Mouse (Mus musculus) thymus, postnatal 25 days (tissue): ENCODE measurements around the gene Elmo1.

Source experiments
- DNase-seq: peaks from one replicate; pipeline ENCODE4 v3.0.0; 2022

Elmo1 gene

DNA sequence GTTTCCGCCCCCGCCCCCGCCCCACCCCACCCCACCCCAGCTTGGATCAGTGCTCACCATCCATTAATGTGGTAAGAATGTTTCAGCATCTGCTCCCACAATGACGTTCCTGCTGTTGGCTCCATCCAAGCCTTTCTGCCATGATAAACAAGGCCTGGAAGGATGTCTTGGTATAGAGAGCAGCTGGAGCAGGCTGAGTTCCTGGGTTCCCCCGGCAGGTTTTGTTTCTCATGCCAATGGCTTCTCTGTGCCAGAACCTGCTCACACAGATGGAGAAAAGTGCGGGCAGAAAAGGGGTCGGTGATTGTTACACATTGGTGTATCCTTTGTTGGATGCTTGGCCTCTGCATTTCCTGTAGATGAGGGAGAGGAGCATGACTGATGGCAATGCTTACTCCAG lies 240.6 kb downstream of the Elmo1 start:
- DNase-seq = peak; percentile 34

DNA sequence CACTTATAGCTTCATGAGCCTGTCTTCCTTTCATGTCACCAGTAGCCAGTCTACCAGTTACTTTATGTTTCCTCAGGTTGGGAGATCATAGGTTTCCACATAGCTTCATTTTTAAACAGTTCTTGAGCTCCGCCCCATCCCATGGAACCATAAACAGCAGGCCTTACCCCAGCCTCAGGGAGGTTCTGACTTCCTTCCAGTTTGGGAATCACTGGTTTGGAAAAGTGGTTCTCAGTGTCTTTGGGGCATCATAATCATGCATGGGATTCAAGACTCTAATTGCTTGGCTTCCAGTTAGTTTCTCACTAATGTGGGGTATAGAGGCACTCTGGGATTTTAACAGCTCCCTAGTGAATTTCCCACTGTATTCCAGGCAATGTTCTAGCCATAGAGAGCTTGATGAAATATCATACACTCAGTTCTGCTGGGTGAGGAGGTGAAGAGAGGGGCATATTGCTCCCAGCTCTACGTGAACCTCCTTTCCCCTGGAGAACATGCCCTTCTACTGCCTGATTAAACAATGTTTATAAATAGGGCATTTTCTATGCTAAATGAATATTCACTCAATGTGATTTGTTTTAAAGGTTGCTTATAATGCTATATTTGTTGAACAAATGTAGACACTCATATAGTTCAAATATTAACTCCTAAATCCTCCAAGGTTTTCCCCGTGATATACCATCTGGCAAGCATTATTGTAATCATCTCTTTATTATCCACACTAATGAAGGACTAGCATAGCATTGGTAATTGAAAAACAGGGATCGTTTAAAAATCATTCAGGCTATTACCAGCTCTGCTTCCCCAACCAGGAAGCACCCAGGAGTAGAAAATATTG lies 244.9 kb downstream of the Elmo1 start:
- DNase-seq = no peak

DNA sequence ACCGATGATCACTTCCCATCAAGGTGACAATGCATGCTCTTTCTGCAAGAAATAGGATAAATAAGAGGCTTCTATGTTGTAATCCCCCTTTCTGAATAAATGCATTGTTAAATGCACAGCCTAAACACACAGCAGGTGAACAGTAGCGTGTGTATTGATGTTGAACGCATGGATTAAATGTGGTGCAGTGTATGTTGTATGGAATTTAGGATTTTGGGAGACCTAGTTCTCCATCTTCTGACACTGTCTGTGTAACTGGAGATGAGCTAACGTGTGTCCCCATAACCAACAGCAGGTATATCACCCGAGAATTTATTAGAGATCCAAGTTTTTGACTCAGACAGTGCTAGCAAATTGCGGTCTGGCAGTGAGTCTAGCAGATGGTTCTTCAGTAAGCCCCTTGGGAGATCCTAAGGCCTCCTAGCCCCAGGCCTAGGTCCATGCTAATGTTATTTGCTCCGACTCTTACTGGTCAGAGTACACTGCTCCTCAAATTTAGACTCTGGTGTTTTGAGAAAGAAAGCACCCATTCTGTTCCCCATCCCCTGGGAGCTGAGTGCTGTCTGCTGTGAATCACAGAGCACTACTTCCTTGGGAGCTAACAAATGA lies 245.6 kb downstream of the Elmo1 start:
- DNase-seq = no peak

- DNase-seq = no peak
Measured at GRCm38 (mm10) chr13:20342881-20343280, 252.5 kb downstream of the Elmo1 start.

GRCm38 (mm10) chr13:20349754-20350153 lies 259.4 kb downstream of the Elmo1 start:
- no peak for DNase-seq

- DNase-seq = no peak
Measured at GRCm38 (mm10) chr13:20352631-20353030, 262.2 kb downstream of the Elmo1 start.

GRCm38 (mm10) chr13:20353862-20354603 lies 263.6 kb downstream of the Elmo1 start:
- no peak for DNase-seq

- no peak for DNase-seq
Measured at GRCm38 (mm10) chr13:20354604-20354999, 264.2 kb downstream of the Elmo1 start.

- DNase-seq = no peak
Measured at GRCm38 (mm10) chr13:20362541-20362940, 272.1 kb downstream of the Elmo1 start.

- no peak for DNase-seq
Measured at GRCm38 (mm10) chr13:20365828-20366593, 275.6 kb downstream of the Elmo1 start.

DNA sequence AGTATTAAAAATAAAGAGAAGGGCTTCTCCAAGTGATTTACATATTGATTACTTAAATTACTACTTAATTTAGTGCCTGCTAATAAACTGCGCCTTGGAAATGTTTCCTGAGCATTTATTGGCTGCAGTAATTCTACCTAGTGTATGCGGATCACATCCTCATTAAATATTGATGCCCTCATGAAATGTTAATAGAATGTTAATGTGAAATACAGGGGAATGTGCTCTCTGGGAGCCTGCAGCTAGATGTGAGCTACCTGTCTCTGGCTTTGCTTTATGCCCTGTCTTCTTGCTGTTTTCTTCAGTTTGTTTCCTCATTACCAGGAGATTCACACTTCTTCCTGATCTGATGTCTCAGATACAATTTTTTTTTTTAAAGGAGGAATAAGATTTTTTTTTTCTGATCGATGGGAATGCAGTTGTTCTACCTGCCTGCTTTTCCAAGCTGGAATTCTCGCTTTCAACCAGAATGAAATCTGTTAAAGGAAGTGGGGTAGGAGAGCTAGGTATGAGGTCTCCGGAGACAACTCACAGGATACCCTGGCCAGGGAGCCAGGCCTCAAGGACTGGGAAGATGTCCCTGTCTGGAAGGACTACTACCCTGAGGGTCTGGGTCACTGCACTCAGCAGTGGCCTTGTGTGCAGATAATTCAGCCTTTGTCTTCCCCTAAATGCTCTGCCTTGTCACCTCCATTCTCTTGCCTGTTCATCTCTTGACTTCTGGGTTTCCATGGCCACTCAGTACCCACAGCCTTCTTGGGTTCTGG lies 279.8 kb downstream of the Elmo1 start:
- no peak for DNase-seq

DNA sequence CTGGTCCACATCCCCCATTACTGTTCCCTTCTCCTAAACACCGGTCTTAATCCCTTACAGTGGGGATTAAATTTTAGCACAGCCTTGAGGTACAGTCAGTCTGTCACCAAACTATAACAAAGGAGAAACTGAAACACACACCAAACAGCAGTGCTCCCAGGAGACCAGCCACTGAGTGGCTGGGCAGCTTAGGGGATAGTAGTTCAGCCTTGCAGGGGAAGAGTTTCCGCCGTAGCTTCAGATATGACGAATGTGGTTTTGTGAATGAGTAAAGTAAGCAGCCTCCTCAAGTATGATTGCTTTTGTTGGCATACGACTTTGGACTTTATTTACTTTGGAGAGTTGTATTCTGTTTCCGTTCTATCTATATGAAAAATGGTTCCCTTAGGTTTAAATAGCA lies 281.1 kb downstream of the Elmo1 start:
- no peak for DNase-seq

- no peak for DNase-seq
Measured at GRCm38 (mm10) chr13:20372335-20372734, 281.9 kb downstream of the Elmo1 start.

DNA sequence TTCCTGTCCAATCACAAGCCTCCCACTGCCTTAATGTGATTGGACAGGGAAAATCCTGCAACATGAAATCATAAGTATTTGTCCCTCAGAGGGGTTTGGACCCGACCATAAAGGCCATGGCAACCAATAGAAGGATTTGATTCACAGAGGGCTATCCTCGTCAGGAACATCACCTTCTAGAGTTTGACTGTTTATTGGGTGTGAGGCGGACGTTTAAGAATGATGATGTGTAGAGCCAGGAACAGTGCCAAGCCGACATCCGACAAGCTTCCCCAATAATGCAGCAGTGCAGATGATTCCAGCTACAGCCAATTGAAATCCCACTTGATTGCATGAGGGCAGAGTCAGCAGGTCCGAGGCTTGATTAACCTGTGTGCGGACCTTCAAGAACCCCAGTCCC lies 288.5 kb downstream of the Elmo1 start:
- no peak for DNase-seq

DNA sequence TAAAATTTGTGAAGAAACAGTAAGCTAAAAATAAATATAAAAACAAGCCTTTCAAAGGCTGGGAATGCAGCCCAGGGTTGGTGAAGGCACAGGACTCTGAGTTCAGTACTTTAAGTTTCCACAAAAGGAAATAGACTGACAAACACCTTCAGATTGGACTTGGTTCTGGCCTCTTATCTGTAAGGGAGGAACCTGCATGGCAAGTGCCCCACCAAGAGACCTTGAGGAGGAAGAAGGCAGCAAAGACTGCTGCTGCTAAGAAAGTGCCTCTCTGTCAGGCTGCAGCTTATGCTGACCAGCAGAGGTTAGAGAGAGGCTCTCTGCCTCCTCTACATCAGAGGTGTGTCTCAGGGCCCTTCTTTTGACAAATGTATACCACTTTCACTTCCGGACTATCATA lies 293.5 kb downstream of the Elmo1 start:
- no peak for DNase-seq

DNA sequence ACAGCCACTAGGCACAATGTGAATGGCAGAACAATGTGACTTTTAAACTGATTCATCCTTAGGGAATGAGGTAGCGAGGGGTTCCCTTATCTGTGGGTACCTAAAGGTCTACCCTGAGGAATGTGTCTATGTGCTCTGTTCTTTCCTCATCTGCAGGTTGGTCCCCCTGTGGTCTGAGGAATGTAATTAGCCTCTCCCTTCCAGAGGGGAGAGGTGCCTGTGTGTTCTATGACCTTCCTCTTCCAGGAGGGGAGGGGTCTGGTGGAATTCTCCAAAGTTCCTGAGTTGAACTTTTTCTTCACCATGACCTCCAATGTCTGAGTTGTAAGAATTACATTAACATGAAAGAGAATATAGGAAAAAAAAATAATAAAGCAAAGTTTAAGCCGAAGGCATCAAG lies 294.4 kb downstream of the Elmo1 start:
- no peak for DNase-seq

DNA sequence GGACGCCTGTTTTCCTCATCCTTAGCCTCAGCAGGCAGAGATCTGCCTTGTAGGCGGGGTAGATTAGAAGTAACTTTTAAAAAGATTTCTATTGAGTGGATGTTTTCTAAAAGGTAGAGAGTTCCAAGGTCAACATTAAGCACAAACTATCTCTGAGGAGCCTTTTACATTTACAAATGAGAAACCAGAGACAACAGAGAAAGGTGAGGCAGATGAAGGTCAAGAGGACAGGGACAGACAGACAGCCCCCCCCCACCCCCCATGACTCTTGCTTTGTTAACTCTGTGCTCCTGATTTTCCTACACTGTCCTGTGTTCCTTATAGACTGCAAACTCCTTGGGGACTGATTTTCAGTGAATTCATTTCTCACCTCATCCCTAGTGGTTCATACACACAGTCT lies 295.0 kb downstream of the Elmo1 start:
- no peak for DNase-seq

- DNase-seq = no peak
Measured at GRCm38 (mm10) chr13:20386462-20387141, 296.2 kb downstream of the Elmo1 start.

DNA sequence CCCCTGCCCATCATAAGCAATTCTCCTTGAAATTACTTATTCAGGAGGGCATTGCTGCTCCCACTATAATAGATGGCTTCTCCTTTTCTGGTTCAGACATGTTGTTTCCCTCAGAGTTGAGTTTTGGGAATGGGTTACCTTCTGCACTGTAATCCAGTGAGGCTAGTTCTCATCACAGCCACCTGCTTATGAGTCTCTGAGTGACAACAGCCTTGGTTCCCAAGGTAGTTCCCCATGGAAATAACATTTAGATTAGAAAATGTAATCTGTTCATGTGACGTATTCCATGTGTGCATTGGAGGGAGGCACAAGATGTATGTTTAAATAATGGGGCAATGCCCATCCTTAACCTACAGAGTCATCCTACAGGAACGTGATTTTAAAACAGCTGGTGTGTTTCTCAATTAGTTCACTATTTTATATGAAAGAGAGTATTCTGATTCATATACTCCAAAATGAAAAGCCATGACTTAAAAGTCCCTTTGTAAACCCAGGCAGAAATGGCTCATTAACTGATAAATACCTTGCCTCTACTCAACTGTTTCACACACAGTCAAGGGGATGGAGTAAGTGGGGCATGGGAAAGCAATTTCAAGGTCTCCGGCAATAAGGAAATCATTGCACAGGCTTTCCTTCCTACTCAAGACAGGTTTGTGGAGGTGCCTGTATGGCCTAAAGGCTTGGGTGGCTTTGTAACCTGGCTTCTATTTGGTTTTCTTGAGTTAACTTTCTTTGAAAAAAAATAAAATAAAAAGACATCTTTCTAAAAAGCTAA lies 302.6 kb downstream of the Elmo1 start:
- DNase-seq = no peak

DNA sequence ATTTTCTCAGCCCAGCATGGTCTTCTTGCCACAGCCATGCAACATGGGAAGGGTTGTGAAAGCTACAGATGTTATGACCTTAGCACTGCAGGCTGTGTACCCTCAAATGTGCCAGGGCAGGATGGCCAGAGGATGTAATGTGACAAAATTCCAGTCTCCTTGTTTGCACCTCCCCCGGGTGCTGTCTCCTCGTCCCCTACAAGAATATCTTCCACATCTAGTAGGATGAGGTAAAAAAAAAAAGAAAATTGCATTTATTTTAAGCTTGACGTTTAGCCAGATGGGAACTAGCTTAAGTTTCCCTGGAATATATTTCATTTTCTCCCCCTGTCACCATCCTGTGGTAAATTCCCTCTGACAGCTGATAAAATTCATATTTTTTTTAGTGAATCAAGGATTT lies 307.3 kb downstream of the Elmo1 start:
- DNase-seq = no peak

GRCm38 (mm10) chr13:20398311-20398710 lies 307.9 kb downstream of the Elmo1 start:
- no peak for DNase-seq
